Mouse (Mus musculus) lung, postnatal 10 days (tissue): ENCODE results near the gene Dcbld2.
"Not testable (repeated sequence)": the region's sequence is repeated elsewhere in the genome, so short reads cannot be mapped to it uniquely, and the experiment has no call there.

Experiments used
- DNase-seq: peaks from one replicate; pipeline ENCODE4 v3.0.0; 2021

The Dcbld2 gene

DNA sequence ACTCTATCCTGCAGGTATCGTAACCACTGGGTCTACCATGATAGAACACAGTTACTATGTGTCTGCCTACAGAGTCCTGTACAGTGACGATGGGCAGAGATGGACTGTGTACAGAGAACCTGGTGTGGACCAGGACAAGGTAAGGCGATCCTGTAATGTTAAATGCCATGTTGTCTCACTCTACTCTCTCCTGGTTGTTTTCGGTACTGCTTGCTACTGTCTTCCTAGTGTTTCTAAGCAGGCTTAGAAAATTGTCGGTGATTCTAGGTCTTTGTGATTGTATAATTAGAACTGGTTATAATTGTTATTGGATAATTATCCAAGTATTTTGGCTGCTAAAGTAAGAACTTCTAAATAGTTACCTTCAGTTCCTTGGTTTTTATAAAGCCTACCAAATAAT lies 43.4 kb downstream of the Dcbld2 start:
- DNase-seq, result no peak

DNA sequence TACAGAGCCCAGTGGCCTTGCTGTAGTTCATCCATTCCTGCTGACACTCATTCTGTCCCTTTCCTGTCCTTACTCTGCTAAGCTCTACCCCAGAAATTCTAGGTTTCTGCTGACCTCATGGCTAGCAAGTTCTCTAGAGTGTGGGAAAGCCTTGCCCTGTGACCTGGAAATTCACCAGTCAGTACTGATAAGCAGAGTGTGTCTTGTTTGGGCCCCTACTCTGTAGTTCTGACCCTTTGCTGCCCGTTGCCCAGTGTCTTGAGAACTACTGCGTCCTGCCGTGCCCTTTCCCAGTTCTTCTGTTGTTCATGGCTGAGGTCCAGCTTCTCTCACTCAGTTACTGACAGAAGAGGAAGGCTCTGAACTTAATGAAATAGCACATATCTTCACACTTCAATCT lies 44.9 kb downstream of the Dcbld2 start:
- peak; percentile 21 for DNase-seq

DNA sequence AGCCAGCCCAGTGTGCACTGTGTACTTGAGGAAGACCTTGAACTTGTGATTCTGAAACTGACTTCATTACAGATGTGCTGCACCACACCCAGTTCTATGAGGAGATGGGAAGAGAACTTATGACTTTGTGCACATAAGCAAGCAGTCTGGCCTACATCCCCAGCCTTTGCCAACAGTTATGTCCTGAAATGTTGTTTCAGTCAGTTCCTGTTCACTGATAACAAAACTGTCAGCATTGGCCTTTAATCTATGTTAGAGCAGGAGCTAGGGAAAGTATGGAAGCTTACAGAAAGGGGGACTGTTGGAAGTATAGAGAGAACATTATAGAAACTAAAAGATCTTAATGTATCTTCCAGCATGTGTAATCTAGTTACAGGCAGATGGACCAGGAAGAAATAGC lies 45.6 kb downstream of the Dcbld2 start:
- no peak for DNase-seq

DNA sequence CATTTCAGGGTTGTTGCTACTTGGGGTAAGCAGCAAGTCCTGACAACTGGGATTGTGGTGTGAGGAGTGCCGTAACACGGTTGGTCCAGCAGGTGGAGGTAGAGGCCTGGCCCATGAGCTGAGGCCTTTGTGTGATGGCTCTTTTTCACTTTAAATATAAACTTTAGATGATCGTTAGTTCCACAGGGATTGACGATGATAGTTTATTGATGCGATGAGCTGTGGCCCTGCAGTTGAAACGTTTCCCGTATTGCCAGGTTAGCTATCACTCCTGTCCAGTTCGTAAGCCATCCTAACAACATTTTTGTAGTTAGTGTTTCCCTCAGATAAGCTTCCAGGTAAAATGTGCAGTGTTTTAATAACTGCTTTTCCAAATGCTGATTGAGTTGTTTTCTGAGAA lies 46.4 kb downstream of the Dcbld2 start:
- DNase-seq, result peak; percentile 75

DNA sequence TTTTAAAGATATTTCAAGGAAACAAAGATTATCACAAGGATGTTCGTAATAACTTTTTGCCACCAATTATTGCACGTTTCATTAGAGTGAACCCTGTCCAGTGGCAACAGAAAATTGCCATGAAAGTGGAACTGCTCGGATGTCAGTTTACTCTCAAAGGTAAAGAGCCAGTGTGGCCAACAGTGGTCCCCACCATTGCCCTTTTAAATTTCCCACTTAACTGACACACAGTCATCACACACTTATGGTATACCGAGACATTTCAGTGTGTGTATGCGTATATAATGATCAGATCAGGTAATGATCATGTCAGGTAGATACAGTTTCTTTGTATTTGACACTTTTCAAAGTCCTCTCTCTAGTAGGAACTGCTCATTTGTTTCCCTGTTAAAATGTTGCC lies 46.9 kb downstream of the Dcbld2 start:
- no peak for DNase-seq

DNA sequence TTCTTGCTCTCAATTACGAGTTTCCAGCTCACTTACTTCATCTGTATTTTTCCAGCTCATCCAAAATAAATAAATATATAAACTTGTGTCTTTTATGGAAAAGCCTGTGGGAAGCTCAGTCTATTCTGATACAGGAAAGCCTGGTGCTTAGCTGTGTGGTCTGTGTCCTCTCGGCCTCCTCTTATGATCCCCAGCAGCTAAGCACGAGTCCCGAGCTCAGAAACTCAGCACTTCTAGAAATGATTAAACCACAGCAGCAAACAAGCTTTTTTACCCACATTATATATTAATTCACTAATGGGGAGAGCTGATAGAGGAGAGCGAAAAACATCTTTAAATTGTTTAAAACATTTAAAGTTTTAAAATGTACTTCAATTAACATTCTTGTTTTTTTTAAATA lies 48.2 kb downstream of the Dcbld2 start:
- no peak for DNase-seq

DNA sequence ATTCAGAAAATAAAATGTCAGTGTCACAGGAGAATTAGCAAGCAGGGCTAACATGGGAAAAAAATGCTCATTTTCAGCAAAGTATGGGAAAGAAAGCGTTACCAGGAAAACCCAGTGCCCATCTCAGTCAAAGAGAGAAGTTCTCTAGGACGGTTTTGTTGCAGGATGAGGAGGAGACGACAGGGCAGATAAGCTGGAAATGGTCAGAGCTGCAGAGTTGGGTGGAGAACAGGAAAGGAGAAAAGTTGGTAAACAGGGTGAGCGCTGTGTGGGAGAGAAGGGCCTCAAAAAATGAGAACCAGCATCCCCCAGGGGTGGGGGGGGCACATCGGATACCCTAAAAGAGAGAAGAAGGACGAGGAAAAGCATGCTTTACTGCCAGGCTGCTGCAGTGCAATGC lies 48.7 kb downstream of the Dcbld2 start:
- DNase-seq, result no peak

DNA sequence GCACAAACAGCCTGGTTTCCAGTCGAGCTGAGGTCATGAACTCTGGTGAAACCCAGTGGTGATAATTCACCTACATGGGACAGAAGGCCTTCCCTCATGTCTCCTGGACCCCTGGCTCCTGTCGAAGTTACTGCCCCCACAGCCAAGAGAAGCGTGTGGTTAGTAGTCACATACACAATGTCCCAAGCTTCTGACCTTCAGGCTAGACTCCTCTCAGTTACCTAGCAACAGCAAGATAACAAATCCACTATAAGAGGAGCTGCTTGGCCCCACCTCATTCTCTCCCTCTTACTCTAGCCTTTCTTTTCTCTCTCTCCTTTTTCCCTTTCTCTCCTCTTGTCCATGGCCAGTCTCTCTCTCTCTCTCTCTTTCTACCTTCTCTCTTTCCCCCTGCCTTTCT lies 51.7 kb downstream of the Dcbld2 start:
- DNase-seq, result not testable (repeated sequence)

DNA sequence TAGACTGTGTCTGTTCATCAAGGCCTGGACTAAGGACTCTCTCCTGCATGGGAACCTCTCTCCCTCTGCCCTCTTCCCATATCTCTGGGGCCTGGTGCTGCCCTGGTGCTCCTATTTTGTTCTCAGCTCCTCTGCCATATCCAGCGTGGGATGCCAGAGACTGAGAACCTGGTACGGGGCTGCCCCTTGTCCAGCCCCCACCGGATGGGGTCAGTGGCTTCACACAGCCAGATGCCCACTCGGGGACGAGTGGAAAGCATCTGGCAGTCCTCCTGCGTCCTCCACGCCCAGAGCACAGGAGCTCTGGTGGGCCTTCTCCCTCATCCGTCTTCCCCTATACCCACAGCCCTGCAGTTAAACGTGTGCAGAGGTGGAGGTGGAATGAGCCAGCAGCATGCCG lies 52.1 kb downstream of the Dcbld2 start:
- DNase-seq, result no peak

DNA sequence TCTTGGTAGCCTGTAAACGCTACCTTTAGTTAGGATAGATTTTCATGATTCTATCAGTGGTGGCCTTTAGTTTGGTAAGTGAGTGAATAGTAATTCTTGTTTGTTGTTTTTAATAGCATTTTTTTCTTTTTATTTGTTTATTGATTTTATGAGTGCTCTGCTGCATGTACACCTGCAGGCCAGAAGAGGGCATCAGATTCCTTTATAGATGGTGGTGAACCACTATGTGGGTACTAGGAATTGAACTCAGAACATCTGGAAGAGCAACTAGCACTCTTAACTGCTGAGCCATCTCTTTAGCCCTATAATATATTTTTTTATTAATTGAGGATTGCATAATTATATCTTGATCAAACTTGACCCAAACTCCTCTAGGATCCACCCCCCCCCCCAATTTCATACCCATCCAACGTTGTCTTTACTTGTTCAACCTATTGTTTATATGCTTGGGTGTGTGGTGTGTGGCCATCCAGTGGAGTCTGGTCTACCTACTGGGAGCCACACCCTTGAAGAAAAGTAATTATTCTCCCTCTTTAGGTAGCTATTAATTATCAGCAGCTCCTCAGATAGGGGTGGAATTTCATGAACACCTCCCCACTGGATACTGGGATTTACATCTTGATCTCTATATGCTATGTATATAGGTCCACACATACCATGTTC lies 53.7 kb downstream of the Dcbld2 start:
- DNase-seq, result no peak

DNA sequence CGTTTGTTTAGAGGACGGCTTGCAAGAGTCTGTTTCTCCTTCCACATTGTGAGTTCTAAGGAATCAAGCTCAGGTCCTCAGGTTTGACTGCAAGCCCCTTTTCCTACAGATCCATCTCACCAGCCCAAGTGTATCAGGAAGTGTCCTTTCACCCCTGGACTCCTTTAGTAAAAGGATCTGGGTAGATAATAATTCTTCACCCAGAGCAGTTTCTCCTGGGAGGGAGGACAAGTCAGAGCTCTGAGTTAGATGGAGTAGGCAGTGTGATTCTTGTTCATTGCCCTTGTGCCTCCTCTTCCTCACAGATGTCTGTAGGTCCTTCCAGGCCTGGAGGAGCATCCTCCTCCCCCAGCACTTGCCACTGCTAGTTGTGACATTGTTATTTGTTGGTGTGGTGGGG lies 54.3 kb downstream of the Dcbld2 start:
- no peak for DNase-seq

DNA sequence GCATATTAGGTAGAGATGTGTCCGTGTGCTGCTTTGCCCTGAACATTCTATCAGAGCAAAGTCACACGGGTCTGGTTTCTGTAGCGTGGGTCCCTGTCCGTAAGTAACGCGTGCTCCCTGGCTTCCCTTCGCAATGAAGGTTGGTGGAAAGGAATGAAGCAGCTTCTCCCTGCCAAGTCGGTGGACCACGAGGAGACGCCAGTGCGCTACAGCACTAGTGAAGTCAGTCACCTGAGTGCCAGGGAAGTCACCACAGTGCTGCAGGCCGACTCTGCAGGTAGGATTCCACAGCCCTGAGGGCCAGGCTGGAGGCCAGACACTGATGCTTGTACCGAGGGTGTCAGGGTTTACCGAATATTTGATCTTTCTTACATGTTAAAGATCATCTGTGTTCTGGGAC lies 55.8 kb downstream of the Dcbld2 start:
- no peak for DNase-seq

DNA sequence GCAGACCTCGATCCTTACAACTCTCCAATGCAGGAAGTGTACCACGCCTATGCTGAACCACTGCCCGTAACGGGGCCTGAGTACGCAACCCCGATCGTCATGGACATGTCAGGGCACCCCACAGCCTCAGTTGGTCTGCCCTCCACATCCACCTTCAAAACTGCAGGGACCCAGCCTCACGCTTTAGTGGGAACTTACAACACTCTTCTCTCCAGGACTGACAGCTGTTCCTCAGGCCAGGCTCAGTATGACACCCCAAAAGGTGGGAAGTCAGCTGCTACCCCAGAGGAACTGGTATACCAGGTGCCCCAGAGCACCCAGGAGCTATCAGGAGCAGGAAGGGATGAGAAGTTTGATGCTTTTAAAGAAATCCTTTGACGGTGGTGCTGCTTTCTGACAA lies 57.2 kb downstream of the Dcbld2 start:
- DNase-seq, result no peak

DNA sequence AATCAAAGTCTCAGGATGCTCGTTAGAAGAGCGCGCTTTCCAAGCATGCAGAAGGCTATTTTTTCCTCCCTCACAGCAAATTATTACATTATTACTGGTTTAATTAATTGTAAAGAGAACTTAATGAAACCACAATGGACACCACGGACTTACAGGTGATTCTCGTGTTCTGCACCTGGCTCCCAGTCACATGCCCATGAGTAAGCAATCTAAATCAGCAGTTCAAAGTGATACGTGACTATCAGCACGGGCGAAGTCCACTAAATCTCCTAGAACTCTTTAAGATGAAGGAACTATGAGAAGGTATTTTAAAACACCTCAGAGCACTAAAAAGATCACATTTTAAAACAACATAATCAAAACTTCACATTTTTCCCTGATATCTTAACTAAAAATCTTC lies 61.8 kb downstream of the Dcbld2 start:
- DNase-seq, result no peak

DNA sequence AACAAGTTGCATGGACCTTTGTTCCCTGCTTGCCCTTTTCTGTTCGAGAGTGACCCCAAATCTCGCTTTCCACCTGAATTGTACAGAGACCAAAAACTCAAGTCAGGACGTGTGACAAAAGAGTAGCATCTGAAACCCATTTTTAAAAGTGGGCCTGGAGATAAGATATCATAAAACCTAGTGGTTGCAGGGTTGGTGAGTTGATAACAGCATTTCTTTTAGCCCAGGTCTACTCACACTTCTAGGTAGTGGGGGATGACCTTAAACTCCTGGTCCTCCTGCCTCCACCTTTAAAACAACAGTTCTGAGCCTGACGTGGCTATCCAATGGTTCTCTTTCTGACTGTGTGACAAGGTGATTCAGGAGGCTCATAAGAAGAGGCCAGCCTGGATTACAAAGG lies 62.6 kb downstream of the Dcbld2 start:
- DNase-seq, result no peak

DNA sequence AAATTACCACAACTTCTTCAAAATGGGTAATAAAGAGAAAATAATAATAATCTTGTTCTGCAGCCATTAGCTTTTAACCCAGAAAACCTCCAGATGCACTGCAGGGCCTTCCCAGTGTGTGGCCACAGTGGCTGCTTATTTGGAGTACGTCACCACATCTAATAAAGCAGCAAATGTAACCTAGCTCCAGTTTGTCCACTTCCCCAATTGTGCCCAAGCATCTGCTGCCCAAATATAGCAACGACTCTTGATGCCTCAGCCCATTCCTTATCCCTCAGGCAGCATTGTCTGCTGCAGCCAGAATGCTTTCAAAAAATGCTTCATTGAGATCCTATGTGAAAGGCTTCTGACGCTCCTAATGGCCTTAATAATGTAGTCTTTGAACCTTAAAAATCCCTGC lies 66.6 kb downstream of the Dcbld2 start:
- no peak for DNase-seq

DNA sequence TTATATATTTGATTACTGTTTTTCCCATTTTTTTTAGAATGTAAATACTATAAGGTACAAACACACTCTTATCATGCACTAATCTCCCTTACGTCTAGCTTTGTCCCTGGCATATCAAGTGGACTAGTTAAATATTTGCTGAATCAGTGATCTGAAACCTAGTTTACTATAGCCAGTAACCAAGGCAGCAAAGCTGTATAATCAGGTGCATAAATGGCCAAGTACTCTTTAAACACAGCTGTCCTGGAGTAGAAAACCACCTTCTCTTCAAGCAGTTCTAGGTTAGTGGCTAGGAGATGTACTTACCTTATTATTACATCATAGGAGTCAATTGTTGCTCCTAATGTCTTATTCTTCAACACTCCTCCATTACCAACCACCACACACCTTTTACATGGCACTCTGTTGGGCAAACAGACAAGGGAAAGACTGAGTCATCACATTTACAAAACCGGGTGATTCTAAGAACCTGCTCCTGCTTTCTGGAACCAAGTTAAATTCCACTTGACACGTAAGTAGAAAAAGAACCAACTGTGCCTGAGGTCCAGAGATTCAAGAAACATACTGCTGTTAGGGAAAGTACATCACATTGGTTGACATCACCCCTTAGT lies 67.4 kb downstream of the Dcbld2 start:
- DNase-seq, result no peak

DNA sequence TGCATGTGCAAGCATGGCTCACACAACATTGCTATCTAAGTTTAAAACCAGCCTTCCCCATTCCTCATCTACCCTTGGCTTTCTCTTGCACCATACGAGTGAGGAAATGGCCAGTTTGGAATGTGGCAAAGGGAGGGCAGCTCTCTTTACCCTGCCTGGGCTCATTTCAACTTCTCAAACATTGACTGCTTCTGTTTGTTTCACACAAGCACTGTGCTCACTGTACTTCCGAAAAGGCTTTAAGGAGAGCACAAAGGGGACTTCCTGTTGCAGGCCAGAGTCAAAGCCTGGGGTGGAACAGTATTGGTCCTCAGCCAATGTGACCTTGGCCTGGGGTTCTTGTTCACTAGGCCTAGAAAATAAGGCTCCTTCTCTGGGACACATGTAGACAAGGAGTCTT lies 68.1 kb downstream of the Dcbld2 start:
- peak; percentile 71 for DNase-seq

DNA sequence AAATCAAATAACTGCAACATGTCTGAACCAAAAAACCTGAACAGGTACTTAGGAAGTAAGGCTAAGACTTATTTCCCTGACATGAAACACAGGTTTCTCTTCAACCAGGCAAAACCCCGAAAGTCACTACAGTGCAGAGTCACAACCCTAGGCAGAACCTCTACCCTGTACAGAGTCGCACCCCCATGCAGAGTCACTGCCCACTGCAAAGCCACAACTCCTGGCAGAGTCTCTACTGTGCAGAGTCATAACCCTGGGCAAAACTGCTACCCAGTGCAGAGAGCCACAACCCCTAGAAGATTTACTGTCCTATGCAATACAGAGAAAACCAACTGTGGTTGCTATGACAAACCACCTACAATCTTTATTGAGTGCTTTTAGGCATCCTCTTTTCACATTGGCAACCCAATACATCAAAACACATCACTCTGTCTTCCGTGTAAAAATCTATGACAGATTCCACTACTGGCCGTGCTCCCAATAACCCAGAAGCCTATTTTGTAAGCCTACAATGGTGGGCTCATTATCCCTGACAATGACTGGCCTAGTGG lies 71.7 kb downstream of the Dcbld2 start:
- no peak for DNase-seq

DNA sequence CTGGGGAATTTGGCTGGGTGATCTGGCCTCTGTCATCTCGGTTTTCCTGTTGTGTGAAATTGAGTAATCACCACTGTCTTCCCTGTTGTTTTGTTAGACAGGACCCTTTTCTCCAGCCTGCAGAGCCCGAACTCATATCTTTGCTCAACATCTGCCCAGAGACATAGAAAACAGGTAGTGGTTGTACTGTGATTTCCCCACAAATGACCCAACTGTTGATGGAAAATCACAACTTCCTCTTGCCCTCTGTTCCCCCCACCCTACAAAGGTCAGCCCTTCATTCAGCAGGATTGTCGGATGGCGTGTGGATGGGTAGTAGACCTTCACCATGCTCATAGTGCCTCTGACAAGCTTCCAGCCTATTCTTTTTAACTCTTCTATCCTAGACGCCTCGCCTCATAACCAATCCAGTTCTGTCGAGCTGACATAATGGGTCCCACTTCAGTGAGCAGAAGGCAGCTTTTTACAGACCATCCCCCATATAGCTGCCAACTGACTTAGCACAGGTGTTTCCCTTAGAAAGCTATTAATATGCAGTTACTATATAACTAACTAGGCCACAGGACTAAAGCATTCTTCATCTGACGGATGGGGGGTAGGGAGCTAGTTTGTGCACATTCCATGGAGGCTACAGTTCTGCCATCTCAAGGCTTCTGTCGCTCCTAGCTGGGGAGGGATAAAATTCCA lies 73.1 kb downstream of the Dcbld2 start:
- DNase-seq, result peak; percentile 28

DNA sequence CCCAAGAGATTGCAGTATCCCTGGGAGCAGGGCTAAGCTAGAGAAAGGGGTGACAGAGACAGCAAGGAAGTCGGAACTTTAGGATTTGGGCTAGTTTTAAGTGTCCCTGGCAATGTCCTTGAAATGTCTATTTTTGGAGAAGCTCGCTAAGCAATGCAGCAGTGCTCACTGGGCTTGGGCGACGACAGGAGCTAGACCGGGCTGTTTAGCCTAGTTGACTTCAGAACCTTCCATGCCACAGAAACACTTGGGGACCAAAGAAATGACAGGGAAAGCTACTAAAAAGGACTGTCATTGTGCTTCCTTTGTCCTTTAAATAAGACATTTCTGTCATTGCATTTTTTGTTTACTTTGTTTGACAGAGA lies 73.6 kb downstream of the Dcbld2 start:
- no peak for DNase-seq

DNA sequence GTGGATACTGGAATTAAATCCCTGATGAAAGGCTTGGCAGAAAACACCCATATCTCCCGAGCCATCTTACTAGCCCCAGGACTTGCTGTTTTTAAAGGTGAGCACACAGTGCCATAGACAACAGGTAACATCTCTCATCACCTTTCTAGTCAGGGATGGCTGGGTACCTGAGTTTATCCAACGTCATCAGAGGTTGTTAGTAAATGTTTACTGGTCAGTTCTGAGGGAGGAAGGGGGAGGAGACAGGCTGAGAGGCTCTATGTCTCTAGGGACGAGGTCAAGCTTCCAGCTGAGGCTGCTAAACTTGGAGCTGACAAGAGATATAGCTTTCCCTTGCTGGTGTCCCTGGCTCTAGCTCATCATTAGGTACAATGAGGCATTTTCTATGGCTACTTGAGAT lies 74.1 kb downstream of the Dcbld2 start:
- peak; percentile 21 for DNase-seq

DNA sequence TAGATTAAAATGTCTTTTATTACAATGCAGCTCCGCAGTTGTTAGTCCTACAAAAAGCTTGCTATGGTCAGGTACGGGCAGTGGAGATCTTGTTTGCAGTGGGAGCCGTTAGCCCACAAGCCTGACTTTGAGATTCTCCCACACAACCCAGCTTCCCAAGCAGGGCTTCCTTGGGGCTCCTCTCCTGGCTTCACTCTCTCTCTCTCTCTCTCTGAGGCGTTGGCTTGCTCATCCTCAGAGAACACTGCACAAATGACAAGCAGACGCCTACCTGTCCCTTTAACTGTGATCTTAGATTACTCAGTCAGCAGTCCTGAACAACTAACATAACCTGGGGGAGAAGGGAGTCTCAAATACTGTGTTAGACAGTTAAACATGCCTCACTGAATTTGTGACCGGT lies 79.6 kb downstream of the Dcbld2 start:
- no peak for DNase-seq

DNA sequence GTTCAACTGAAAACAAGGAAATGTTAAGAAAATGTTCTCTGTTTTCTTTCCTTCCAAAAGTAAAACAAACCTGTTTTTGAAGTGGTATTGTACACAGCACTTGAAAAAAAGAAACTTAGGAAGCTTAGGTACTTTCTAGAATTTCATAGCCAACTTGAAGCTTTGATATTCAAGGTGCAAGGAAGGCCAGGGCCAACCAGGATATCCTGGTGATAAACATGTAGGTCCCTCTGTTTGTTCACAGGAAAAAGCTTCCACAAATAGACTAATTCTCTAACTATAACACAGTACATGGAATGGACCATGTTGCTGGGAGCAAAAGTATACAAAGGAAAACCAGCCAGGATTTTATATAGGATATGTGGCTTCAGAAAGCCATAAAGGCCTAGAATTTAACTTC lies 88.5 kb downstream of the Dcbld2 start:
- DNase-seq, result peak; percentile 33
